Mouse (Mus musculus): Measurements from ENCODE around the gene Slc12a8.

DNA sequence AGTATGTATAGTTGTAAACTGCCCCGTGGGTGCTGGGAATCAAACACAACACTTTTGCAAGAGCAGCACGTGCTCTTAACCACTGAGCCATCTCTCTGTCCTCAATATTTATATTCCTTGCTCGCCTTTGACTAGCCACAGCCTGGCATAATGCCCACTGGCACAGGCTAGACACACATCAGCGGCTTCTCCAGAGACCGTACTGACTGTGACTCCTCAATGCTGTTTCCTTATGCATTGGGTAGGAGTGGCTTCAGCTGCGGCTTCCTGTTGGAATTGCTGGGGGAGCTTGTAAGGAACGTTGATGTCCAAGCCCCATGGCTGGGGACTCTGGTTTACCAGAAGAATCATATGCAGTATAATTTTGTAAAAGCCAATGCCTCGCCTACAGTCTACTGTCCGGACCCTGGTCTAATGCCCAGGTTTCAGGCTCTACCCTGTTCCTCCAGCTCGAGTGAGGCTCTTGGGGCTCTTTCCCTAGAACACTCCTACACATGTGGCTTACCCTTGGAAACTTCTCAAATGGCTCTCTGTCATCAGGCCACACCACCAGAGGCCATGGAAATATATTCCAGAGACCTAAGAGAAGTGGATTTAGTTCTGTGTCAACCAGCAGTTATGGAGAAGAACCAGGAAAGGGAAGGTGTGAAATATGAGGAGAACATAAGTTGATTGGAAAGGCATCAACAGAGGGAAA, 158.2 kb downstream of the Slc12a8 start:
- TF ChIP-seq NANOG (IDR thresholded peaks at IDR 0.05; ENCODE audit: borderline replicate concordance, low read length) (no peak), CTCF (conservative IDR thresholded peaks at IDR 0.05; ENCODE audit: low read length) (no peak), POU5F1 (IDR thresholded peaks at IDR 0.05; ENCODE audit: borderline replicate concordance, low read length) (no peak)
